Mouse (Mus musculus) testis, adult 2 months (tissue): ENCODE results near the gene Gp1bb.

Experiments used
- CTCF ChIP-seq: fragments of 200-500 bp; IDR thresholded peaks from 2 replicates; pipeline ENCODE4 v1.5.1; 2012; ENCODE audit warnings: low read depth, mild to moderate bottlenecking, inconsistent platforms, low read length, moderate library complexity; ENCODE audit not compliant: control insufficient read depth, insufficient read depth, insufficient replicate concordance
- POLR2A ChIP-seq: fragments of 200-500 bp; IDR thresholded peaks from 2 replicates; pipeline ENCODE4 v1.6.1; 2012; ENCODE audit warnings: low read depth, mild to moderate bottlenecking, inconsistent platforms, low read length, moderate library complexity; ENCODE audit not compliant: control insufficient read depth

GRCm38 (mm10) chr16:18581050-18581622, 41.1 kb downstream of the Gp1bb start:
- no peak for TF ChIP-seq CTCF
- TF ChIP-seq POLR2A = no peak
